In the genomic region with DNA sequence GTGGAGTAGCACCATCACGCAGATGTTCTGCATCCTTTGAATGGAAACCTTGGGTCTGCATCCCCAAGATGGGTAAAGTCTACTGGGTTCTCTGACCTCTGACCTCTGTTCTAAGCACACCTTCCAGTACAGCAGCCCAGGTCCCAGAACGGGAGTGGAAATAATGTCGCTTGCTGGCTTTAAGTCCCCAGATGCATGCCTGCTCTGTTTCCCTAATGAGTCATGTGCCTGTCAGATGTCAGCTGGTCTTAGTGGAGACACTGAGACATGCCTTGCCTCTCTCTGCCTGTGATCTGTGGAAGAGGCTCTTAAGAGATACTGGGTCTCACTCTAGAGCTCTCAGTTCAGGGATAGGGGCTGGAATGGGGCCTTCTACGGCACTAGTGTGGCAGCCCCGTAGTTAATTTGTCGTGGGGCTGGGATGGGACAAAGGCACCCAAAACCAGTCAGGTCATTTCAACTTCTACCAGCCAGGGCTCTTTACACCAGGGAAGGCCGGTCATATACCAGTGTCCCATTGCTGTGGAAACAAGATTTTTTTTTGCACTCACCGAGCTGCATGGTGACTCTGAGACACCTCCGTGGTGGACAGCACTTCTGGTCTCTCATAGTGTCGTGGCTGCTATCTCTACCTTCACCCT, we compare ENCODE assay signal across 8 mouse cellular contexts.
DNase-seq lines count a peak whose midpoint lies in the region; ATAC-seq and TF ChIP-seq lines count a peak whose summit lies in the region.

No protein-coding gene starts in this region.

- H3K27ac ChIP-seq in kidney, adult 2 months (ENCODE audit: insufficient read depth, low read depth, low read length), result peak overlapping the region; percentile 63
- peak overlapping the region; percentile 51 for H3K27ac ChIP-seq in bone marrow macrophage, adult 2 months (ENCODE audit: insufficient read depth, low read depth, low read length)
- H3K27ac ChIP-seq in midbrain, embryonic 15.5 days, result peak overlapping the region; percentile 96
- H3K27ac ChIP-seq in thymus, adult 2 months (ENCODE audit: control insufficient read depth, insufficient read depth, low read length), result no peak overlapping the region

- no peak for TF ChIP-seq POLR2A in kidney, adult 2 months (IDR thresholded peaks at IDR 0.05; ENCODE audit: low read depth, low read length)
- no peak for TF ChIP-seq POLR2A in bone marrow macrophage, adult 2 months (IDR thresholded peaks at IDR 0.05; ENCODE audit: borderline replicate concordance, low read depth, low read length)
- no peak for TF ChIP-seq POLR2A in thymus, adult 2 months (IDR thresholded peaks at IDR 0.05; ENCODE audit: control insufficient read depth, extremely low read depth, insufficient read depth, low read length, poor library complexity)

- no peaks in the 10 kb centered on the region for H3K9me3 ChIP-seq in midbrain, embryonic 15.5 days

- no peak overlapping the region for H3K4me3 ChIP-seq in kidney, adult 2 months (ENCODE audit: insufficient read depth, low read depth, low read length)
- no peak overlapping the region for H3K4me3 ChIP-seq in bone marrow macrophage, adult 2 months (ENCODE audit: insufficient read depth, low read length)
- no peak overlapping the region for H3K4me3 ChIP-seq in midbrain, embryonic 15.5 days
- H3K4me3 ChIP-seq in thymus, adult 2 months (ENCODE audit: control insufficient read depth, insufficient read depth, low read length), result no peak overlapping the region

- peak overlapping the region; percentile 23 for H3K9ac ChIP-seq in midbrain, embryonic 15.5 days

- no peak for TF ChIP-seq CTCF in kidney, adult 2 months (conservative IDR thresholded peaks at IDR 0.05; ENCODE audit: insufficient read depth, insufficient read length, low read depth, low read length)
- no peak for TF ChIP-seq CTCF in bone marrow macrophage, adult 2 months (IDR thresholded peaks at IDR 0.05; ENCODE audit: low read depth, low read length)
- TF ChIP-seq CTCF in thymus, adult 2 months (IDR thresholded peaks at IDR 0.05; ENCODE audit: borderline replicate concordance, control insufficient read depth, extremely low read depth, insufficient read depth, low read length, poor library complexity), result no peak

- peak overlapping the region; percentile 28; the same call in 1 of the 2 replicates for H3K4me2 ChIP-seq in midbrain, embryonic 15.5 days

- no peak for DNase-seq in kidney, adult 2 months
- DNase-seq in kidney, adult 9 months, result no peak
- DNase-seq in heart, postnatal 4 days, result peak; percentile 38
- DNase-seq in urinary bladder, postnatal 4 days (ENCODE audit: low spot score in 2 of 2), result no peak
- no peak for DNase-seq in thymus, postnatal 0 days (ENCODE audit: low spot score)
- no peak for DNase-seq in thymus, adult 2 months

- 35% methylated on average over 10 of the region's 10 CpGs for WGBS in kidney, adult 2 months
- WGBS in midbrain, embryonic 15.5 days, result 12% methylated on average over 10 of the region's 10 CpGs
- WGBS in thymus, adult 2 months, result 94% methylated on average over 10 of the region's 10 CpGs

- H3K4me1 ChIP-seq in kidney, adult 2 months (ENCODE audit: control insufficient read depth, insufficient read depth, low read length), result peaks cover 21% of the 10 kb centered on the region
- H3K4me1 ChIP-seq in bone marrow macrophage, adult 2 months (ENCODE audit: control insufficient read depth, insufficient read depth, low read length), result peaks cover 33% of the 10 kb centered on the region
- peaks cover 74% of the 10 kb centered on the region for H3K4me1 ChIP-seq in midbrain, embryonic 15.5 days
- peaks cover 17% of the 10 kb centered on the region for H3K4me1 ChIP-seq in thymus, adult 2 months (replicated peaks; ENCODE audit: control insufficient read depth, insufficient read depth, low read length)

- no peaks in the 10 kb centered on the region for H3K36me3 ChIP-seq in kidney, adult 2 months (ENCODE audit: control insufficient read depth, insufficient read depth, low read length)
- 0 out of 2 replicates have a peak, but pooled peaks cover 5% of the 10 kb centered on the region for H3K36me3 ChIP-seq in midbrain, embryonic 15.5 days (replicated peaks)
- H3K36me3 ChIP-seq in thymus, adult 2 months (ENCODE audit: control insufficient read depth, insufficient read depth, low read length), result peaks cover 9% of the 10 kb centered on the region; the same call in 1 of the 2 replicates

- 0 out of 2 replicates have a peak, but pooled peaks have one; percentile 4 for ATAC-seq in midbrain, embryonic 15.5 days (replicated peaks)

- no peaks in the 10 kb centered on the region for H3K27me3 ChIP-seq in kidney, adult 2 months (replicated peaks; ENCODE audit: control insufficient read depth, insufficient read depth, low read length)
- H3K27me3 ChIP-seq in midbrain, embryonic 15.5 days (replicated peaks), result no peaks in the 10 kb centered on the region
- H3K27me3 ChIP-seq in thymus, adult 2 months (ENCODE audit: control insufficient read depth, insufficient read depth, low read length), result no peaks in the 10 kb centered on the region
